15 mouse cellular contexts compared by ENCODE assay signal in the genomic region with DNA sequence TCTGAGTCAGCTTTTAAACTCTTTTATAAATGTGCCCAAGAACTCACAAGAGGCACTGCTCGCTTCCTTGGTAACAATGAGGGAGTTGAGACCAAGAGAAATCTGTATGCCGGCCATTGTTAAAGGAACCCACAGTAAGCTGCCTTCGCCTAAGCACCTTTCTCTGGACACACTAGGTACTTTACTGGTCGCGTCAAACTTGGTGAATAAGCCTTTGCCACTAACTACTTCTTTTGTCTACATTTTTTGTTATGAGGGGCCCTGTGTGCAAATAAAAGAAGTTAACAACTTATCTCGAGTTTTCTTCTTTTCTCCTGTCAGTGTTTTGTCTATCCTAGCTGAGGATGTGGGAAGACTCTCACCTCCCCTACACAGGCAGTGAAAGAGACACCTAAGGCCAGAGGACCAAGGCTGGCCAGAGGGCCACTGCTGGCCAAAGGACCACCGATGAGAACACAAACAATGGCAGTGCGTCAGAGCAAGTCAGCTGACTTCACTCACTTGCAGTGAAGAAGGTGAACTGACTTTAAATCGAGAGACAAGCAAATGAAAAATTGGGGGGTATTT. TPM values are rescaled to one million over a fixed set of nuclear protein-coding genes. Genes with fewer than 3 reads are reported as not detected.
DNase-seq lines count a peak whose midpoint lies in the region; ATAC-seq and TF ChIP-seq lines count a peak whose summit lies in the region.
"Had no signal": no experiment of that assay in that cellular context is flagged by ENCODE, and none has a peak within 500 bp of the region (broad histone marks: within the 10 kb centered on the region; RNA-seq: fewer than 3 reads in every experiment).

No protein-coding gene starts in this region.

- peak overlapping the region; percentile 31; the same call in 1 of the 2 replicates for H3K27ac ChIP-seq in heart, embryonic 12.5 days (ENCODE audit: poor library complexity, severe bottlenecking)
- H3K27ac ChIP-seq in heart, adult 2 months = no peak overlapping the region
- peak overlapping the region; percentile 49; the same call in 1 of the 2 replicates for H3K27ac ChIP-seq in lung, embryonic 16.5 days (ENCODE audit: low read length)
- peak overlapping the region; percentile 45 for H3K27ac ChIP-seq in CH12.LX (ENCODE audit: insufficient read depth, low read depth)
- no peak overlapping the region for H3K27ac ChIP-seq in forebrain, embryonic 14.5 days (ENCODE audit: low read depth, low read length)
- H3K27ac ChIP-seq: hindbrain, postnatal 0 days; neural tube, embryonic 12.5 days had no signal

- dilution Hi-C loops in CH12.LX (cut with MboI; ENCODE audit: extremely low pct_ligation_motif_present, extremely low pct_unique_long_range_greater_than_20kb, low sequenced_read_pairs) = no loop called here

- H3K27me3 ChIP-seq in heart, embryonic 12.5 days (replicated peaks) = no peaks in the 10 kb centered on the region
- no peaks in the 10 kb centered on the region for H3K27me3 ChIP-seq in heart, adult 2 months (ENCODE audit: control insufficient read depth, insufficient read depth, low read length)
- no peaks in the 10 kb centered on the region for H3K27me3 ChIP-seq in lung, embryonic 16.5 days (ENCODE audit: control insufficient read depth, insufficient read depth, low read depth, low read length)
- H3K27me3 ChIP-seq in CH12.LX (replicated peaks) = no peaks in the 10 kb centered on the region
- no peaks in the 10 kb centered on the region for H3K27me3 ChIP-seq in forebrain, embryonic 14.5 days (replicated peaks; ENCODE audit: control insufficient read depth, insufficient read depth, low read length)
- H3K27me3 ChIP-seq: embryonic facial prominence, embryonic 15.5 days; neural tube, embryonic 12.5 days had no signal

- DNase-seq in heart, adult 2 months = no peak
- DNase-seq in lung, postnatal 36 days = no peak
- no peak for DNase-seq in CH12.LX (ENCODE audit: extremely low read depth)
- peak; percentile 27 for DNase-seq in forebrain, embryonic 14.5 days (ENCODE audit: low spot score)
- no peak for DNase-seq in spleen, postnatal 10 days (ENCODE audit: low spot score in 2 of 2)
- DNase-seq: cerebellum, postnatal 14 days; embryo, embryonic 11 days; gastrocnemius, postnatal 14 days; spleen, adult 18-20 months; thymus, postnatal 25 days had no signal

- no peak overlapping the region for H3K4me2 ChIP-seq in heart, embryonic 12.5 days
- H3K4me2 ChIP-seq in lung, embryonic 16.5 days (ENCODE audit: low read depth, low read length) = no peak overlapping the region
- H3K4me2 ChIP-seq in CH12.LX (ENCODE audit: insufficient read depth, low read depth, poor library complexity, severe bottlenecking) = peak overlapping the region; percentile 96
- 0 out of 2 replicates have a peak overlapping the region, but pooled peaks have one; percentile 9 for H3K4me2 ChIP-seq in forebrain, embryonic 14.5 days (ENCODE audit: low read length)
- H3K4me2 ChIP-seq: embryonic facial prominence, embryonic 15.5 days; neural tube, embryonic 12.5 days had no signal

- no peak overlapping the region for H3K4me3 ChIP-seq in heart, embryonic 12.5 days
- H3K4me3 ChIP-seq in heart, adult 2 months = no peak overlapping the region
- H3K4me3 ChIP-seq in lung, embryonic 16.5 days (ENCODE audit: low read length) = no peak overlapping the region
- peak overlapping the region; percentile 7 to 36 (median 13) for H3K4me3 ChIP-seq in CH12.LX (replicated peaks in 1 of 3; ENCODE audit: low read depth in 2 of 3, low read length in 2 of 3, poor library complexity in 1 of 3)
- H3K4me3 ChIP-seq in forebrain, embryonic 14.5 days (ENCODE audit: low read depth, low read length) = no peak overlapping the region
- H3K4me3 ChIP-seq: embryonic facial prominence, embryonic 15.5 days; neural tube, embryonic 12.5 days had no signal

- ATAC-seq in heart, embryonic 12.5 days (ENCODE audit: insufficient number of reproducible peaks, low FRiP score) = no peak
- no peak for ATAC-seq in lung, embryonic 16.5 days (ENCODE audit: low read depth)
- no peak for ATAC-seq in forebrain, embryonic 14.5 days
- ATAC-seq: hindbrain, postnatal 0 days had no signal

- no peaks in the 10 kb centered on the region for H3K36me3 ChIP-seq in heart, embryonic 12.5 days
- H3K36me3 ChIP-seq in heart, adult 2 months (ENCODE audit: control insufficient read depth, insufficient read depth, low read length) = no peaks in the 10 kb centered on the region
- no peaks in the 10 kb centered on the region for H3K36me3 ChIP-seq in lung, embryonic 16.5 days (ENCODE audit: control insufficient read depth, insufficient read depth, low read length)
- no peaks in the 10 kb centered on the region for H3K36me3 ChIP-seq in CH12.LX (replicated peaks in 1 of 2; ENCODE audit: control insufficient read depth in 1 of 2, insufficient read depth in 1 of 2, low read length in 1 of 2)
- no peaks in the 10 kb centered on the region for H3K36me3 ChIP-seq in forebrain, embryonic 14.5 days (ENCODE audit: control insufficient read depth, insufficient read depth, low read length)
- H3K36me3 ChIP-seq: embryonic facial prominence, embryonic 15.5 days; neural tube, embryonic 12.5 days had no signal

- no peak overlapping the region for H3K9ac ChIP-seq in heart, embryonic 12.5 days
- H3K9ac ChIP-seq in heart, adult 2 months (ENCODE audit: low read depth, low read length) = no peak overlapping the region
- no peak overlapping the region for H3K9ac ChIP-seq in lung, embryonic 16.5 days (ENCODE audit: low read length)
- H3K9ac ChIP-seq in CH12.LX (ENCODE audit: insufficient read depth, low read depth) = peak overlapping the region; percentile 72
- no peak overlapping the region for H3K9ac ChIP-seq in forebrain, embryonic 14.5 days (ENCODE audit: low read length)
- H3K9ac ChIP-seq: embryonic facial prominence, embryonic 15.5 days; neural tube, embryonic 12.5 days had no signal

- intact Hi-C loops in heart, adult 2 months (cut with DNase I) = no loop called here

- no peak for TF ChIP-seq CTCF in heart, adult 2 months (IDR thresholded peaks at IDR 0.05)
- TF ChIP-seq CTCF in CH12.LX (conservative IDR thresholded peaks at IDR 0.05 in 1 of 2, IDR thresholded peaks at IDR 0.05 in 1 of 2; ENCODE audit: low read depth in 2 of 2, low read length in 2 of 2) = no peak; a peak in 1 of 4 replicates

- no peak for TF ChIP-seq RAD21 in CH12.LX (IDR thresholded peaks at IDR 0.05; ENCODE audit: low read depth, low read length)

- WGBS in heart, embryonic 12.5 days = 81% methylated on average over 9 of the region's 9 CpGs
- 79% methylated on average over 9 of the region's 9 CpGs for WGBS in heart, adult 2 months
- 68% methylated on average over 9 of the region's 9 CpGs for WGBS in lung, embryonic 16.5 days
- WGBS in forebrain, embryonic 14.5 days = 34% methylated on average over 9 of the region's 9 CpGs

- in situ Hi-C loops in CH12.LX (cut with MboI; ENCODE audit: low pct_ligation_motif_present, low pct_unique_long_range_greater_than_20kb, low sequenced_read_pairs) = no loop called here

- peaks cover 50% of the 10 kb centered on the region for H3K4me1 ChIP-seq in heart, embryonic 12.5 days (replicated peaks)
- H3K4me1 ChIP-seq in heart, adult 2 months (ENCODE audit: control insufficient read depth, insufficient read depth, low read length) = no peaks in the 10 kb centered on the region; the same call in 1 of the 2 replicates
- no peaks in the 10 kb centered on the region; the same call in 1 of the 2 replicates for H3K4me1 ChIP-seq in lung, embryonic 16.5 days (replicated peaks; ENCODE audit: control insufficient read depth, insufficient read depth, low read length)
- peaks cover 27 to 79% of the 10 kb centered on the region in 2 experiments for H3K4me1 ChIP-seq in CH12.LX (ENCODE audit: control insufficient read depth in 1 of 2, insufficient read depth in 2 of 2)
- peaks cover 10% of the 10 kb centered on the region for H3K4me1 ChIP-seq in forebrain, embryonic 14.5 days (ENCODE audit: control insufficient read depth, insufficient read depth, low read length)
- H3K4me1 ChIP-seq: neural tube, embryonic 12.5 days had no signal

- TF ChIP-seq EP300 in heart, adult 2 months (IDR thresholded peaks at IDR 0.05; ENCODE audit: insufficient read depth, low read depth, low read length) = no peak
- TF ChIP-seq EP300 in CH12.LX (IDR thresholded peaks at IDR 0.05; ENCODE audit: low read length) = no peak

- H3K9me3 ChIP-seq in heart, embryonic 12.5 days (replicated peaks) = no peaks in the 10 kb centered on the region
- H3K9me3 ChIP-seq in lung, embryonic 16.5 days (ENCODE audit: control insufficient read depth, low read length) = no peaks in the 10 kb centered on the region
- no peaks in the 10 kb centered on the region for H3K9me3 ChIP-seq in CH12.LX (replicated peaks; ENCODE audit: low read length)
- no peaks in the 10 kb centered on the region for H3K9me3 ChIP-seq in forebrain, embryonic 14.5 days (replicated peaks; ENCODE audit: control insufficient read depth, low read length)
- H3K9me3 ChIP-seq: embryonic facial prominence, embryonic 15.5 days; neural tube, embryonic 12.5 days had no signal

- H3K79me2 ChIP-seq in heart, adult 2 months (replicated peaks; ENCODE audit: control insufficient read depth, insufficient read depth, low read length) = no peaks in the 10 kb centered on the region
- H3K79me2 ChIP-seq in CH12.LX (replicated peaks; ENCODE audit: control insufficient read depth, extremely low read depth, insufficient read depth, poor library complexity, severe bottlenecking) = 0 out of 2 replicates have a peak, but pooled peaks cover 3% of the 10 kb centered on the region

- TF ChIP-seq POLR2A in heart, adult 2 months (IDR thresholded peaks at IDR 0.05; ENCODE audit: insufficient read depth, low read depth, low read length) = no peak
- no peak; the same call in 1 of the 2 replicates for TF ChIP-seq POLR2A in CH12.LX (IDR thresholded peaks at IDR 0.05; ENCODE audit: low read depth, low read length)

TF ChIP-seq in CH12.LX, 34 proteins besides CTCF, POLR2A, EP300 and RAD21 (continues in another document):
- TF ChIP-seq PAX5 (IDR thresholded peaks at IDR 0.05; ENCODE audit: low read length) = no peak
- no peak for TF ChIP-seq MAFK (IDR thresholded peaks at IDR 0.05; ENCODE audit: insufficient replicate concordance, low read length)
- no peak for TF ChIP-seq MEF2A (IDR thresholded peaks at IDR 0.05; ENCODE audit: borderline replicate concordance, low read depth, low read length)
- TF ChIP-seq POLR2AphosphoS2 (IDR thresholded peaks at IDR 0.05; ENCODE audit: low read depth, low read length) = no peak
- no peak for TF ChIP-seq ZC3H11A (IDR thresholded peaks at IDR 0.05; ENCODE audit: low read depth, low read length)
- TF ChIP-seq USF1 (IDR thresholded peaks at IDR 0.05; ENCODE audit: low read depth, low read length) = peak; percentile 43
- TF ChIP-seq CHD1 (IDR thresholded peaks at IDR 0.05; ENCODE audit: low read depth, low read length) = peak; percentile 23

RNA-seq across cellular contexts. Expression of gene Dapp1, which starts 18.0 kb away (rescaled TPM):
- polyA plus RNA-seq in heart, embryonic 12.5 days (2016; fragmentation: Nextera tagmentation; extraction: Ambion mirVana) = 14.8 and 15.1 TPM in 2 replicates
- total RNA-seq in heart, adult 2 months (2021) = 1 to 10 TPM; 5.0 to 6.9 TPM
- polyA plus RNA-seq in heart, adult 2 months (2012; rRNA removed) = 4.0 and 5.2 TPM in 2 replicates
- polyA plus RNA-seq in lung, embryonic 16.5 days (2015; fragmentation: Nextera tagmentation; extraction: Ambion mirVana) = 7.5 and 9.0 TPM in 2 replicates
- total RNA-seq in CH12.LX (2012; rRNA removed) (55.5 and 63.6 TPM in 2 replicates), CH12.LX (2014; rRNA removed) (53.5 and 66.4 TPM in 2 replicates)
- 62.8 and 81.7 TPM in 2 replicates for polyA plus RNA-seq in CH12.LX (2012; ENCODE audit: insufficient read length, low read depth)
- 2.4 and 4.4 TPM in 2 replicates for polyA plus RNA-seq in forebrain, embryonic 14.5 days (2014; fragmentation: Nextera tagmentation; extraction: Ambion mirVana)

Comparison
In these comparisons a context has a peak if more than half of its experiments do, and no peak if none do; other contexts are left out.
1. H3K27ac ChIP-seq: peak in heart, embryonic 12.5 days (single experiment), lung, embryonic 16.5 days (single experiment) and CH12.LX (single experiment); none in heart, adult 2 months (single experiment) and forebrain, embryonic 14.5 days (single experiment).
2. H3K4me2 ChIP-seq: peak in CH12.LX (single experiment) and forebrain, embryonic 14.5 days (single experiment); none in heart, embryonic 12.5 days (single experiment) and lung, embryonic 16.5 days (single experiment).
3. H3K4me3 ChIP-seq: peak in CH12.LX (3 of 3); none in heart, embryonic 12.5 days (single experiment), heart, adult 2 months (single experiment), lung, embryonic 16.5 days (single experiment) and forebrain, embryonic 14.5 days (single experiment).